Comparison of ENCODE assay signal across 21 mouse cellular contexts in the genomic region with DNA sequence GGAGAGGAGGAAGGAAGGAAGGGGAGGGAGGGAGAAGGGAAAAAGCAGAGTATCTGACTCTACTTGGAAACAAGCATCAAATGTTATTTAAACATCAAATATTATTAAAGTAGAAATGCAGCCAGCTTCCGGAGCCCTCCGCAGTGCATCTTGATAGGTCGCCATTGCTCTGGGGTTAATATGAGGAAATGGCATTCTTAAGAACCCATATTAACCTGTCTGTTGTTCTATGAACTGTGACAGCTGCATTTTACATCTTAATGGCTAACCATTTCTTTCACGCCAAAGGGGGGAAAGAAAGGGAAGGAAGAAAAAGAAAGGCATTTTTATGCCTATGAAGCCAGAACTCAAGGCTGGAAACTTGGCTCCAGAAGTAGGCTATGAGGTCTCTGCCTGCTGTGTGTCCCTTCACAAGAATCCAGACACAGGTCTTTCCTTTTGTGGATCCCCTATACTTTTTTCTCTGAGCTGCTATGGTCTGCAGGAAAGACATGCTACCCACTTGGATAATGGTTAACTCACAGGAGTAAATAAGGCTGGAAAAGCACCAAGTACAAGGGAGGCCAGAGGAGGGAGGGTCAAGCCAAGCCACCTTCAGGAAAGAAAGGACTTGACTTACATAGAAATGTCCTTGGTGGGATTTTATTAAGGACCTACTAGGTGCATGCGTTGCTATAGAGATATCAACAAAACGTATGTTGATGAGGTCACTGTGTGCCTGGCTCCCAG.
DNase-seq lines count a peak whose midpoint lies in the region; ATAC-seq and TF ChIP-seq lines count a peak whose summit lies in the region.
"Had no signal": no experiment of that assay in that cellular context is flagged by ENCODE, and none has a peak within 500 bp of the region (broad histone marks: within the 10 kb centered on the region; RNA-seq: fewer than 3 reads in every experiment).

No protein-coding gene starts in this region.

- in situ Hi-C loops in Patski (cut with MboI; ENCODE audit: low pct_unique_long_range_greater_than_20kb), result loop anchor here (10.0 kb wide), 1 partner anchor 275 kb away; no protein-coding TSS in a partner anchor

- no peak for TF ChIP-seq POLR2A in kidney, adult 2 months (IDR thresholded peaks at IDR 0.05; ENCODE audit: low read depth, low read length)

- H3K27me3 ChIP-seq in Patski, result no peaks in the 10 kb centered on the region
- H3K27me3 ChIP-seq in kidney, adult 2 months (replicated peaks; ENCODE audit: control insufficient read depth, insufficient read depth, low read length), result no peaks in the 10 kb centered on the region
- H3K27me3 ChIP-seq in kidney, embryonic 15.5 days, result no peaks in the 10 kb centered on the region
- no peaks in the 10 kb centered on the region for H3K27me3 ChIP-seq in forebrain, embryonic 12.5 days
- H3K27me3 ChIP-seq: embryonic facial prominence, embryonic 13.5 days; forebrain, embryonic 13.5 days; heart, embryonic 15.5 days; hindbrain, embryonic 13.5 days had no signal

- H3K9me3 ChIP-seq in kidney, embryonic 15.5 days (replicated peaks), result no peaks in the 10 kb centered on the region
- H3K9me3 ChIP-seq in forebrain, embryonic 12.5 days, result no peaks in the 10 kb centered on the region
- H3K9me3 ChIP-seq: embryonic facial prominence, embryonic 13.5 days; forebrain, embryonic 13.5 days; heart, embryonic 15.5 days; hindbrain, embryonic 13.5 days had no signal

- intact Hi-C loops in gastrocnemius, adult 2 months (cut with DNase I), result no loop called here

- H3K9ac ChIP-seq in kidney, embryonic 15.5 days, result no peak overlapping the region
- no peak overlapping the region for H3K9ac ChIP-seq in forebrain, embryonic 12.5 days
- H3K9ac ChIP-seq: embryonic facial prominence, embryonic 13.5 days; forebrain, embryonic 13.5 days; heart, embryonic 15.5 days; hindbrain, embryonic 13.5 days had no signal

- H3K36me3 ChIP-seq in kidney, adult 2 months (ENCODE audit: control insufficient read depth, insufficient read depth, low read length), result no peaks in the 10 kb centered on the region
- no peaks in the 10 kb centered on the region for H3K36me3 ChIP-seq in kidney, embryonic 15.5 days
- H3K36me3 ChIP-seq in forebrain, embryonic 12.5 days (replicated peaks), result no peaks in the 10 kb centered on the region
- H3K36me3 ChIP-seq: embryonic facial prominence, embryonic 13.5 days; heart, embryonic 15.5 days; hindbrain, embryonic 13.5 days had no signal

- ATAC-seq in Patski, result peak; percentile 51
- ATAC-seq in kidney, embryonic 15.5 days (replicated peaks; ENCODE audit: low FRiP score), result peak; percentile 78
- no peak for ATAC-seq in forebrain, embryonic 12.5 days (ENCODE audit: low FRiP score)
- ATAC-seq: activated CD4-positive, CD25-positive, alpha-beta regulatory T cell, adult 4 months; forebrain, embryonic 13.5 days had no signal

- H3K27ac ChIP-seq in kidney, adult 2 months (ENCODE audit: insufficient read depth, low read depth, low read length), result peak overlapping the region; percentile 82
- H3K27ac ChIP-seq in kidney, embryonic 15.5 days, result peak overlapping the region; percentile 85
- no peak overlapping the region for H3K27ac ChIP-seq in forebrain, embryonic 12.5 days
- no peak overlapping the region for H3K27ac ChIP-seq in gastrocnemius, adult 2 months
- H3K27ac ChIP-seq: embryonic facial prominence, embryonic 13.5 days; forebrain, embryonic 13.5 days; heart, embryonic 15.5 days; hindbrain, embryonic 13.5 days had no signal

- H3K4me3 ChIP-seq in kidney, adult 2 months (ENCODE audit: insufficient read depth, low read depth, low read length), result no peak overlapping the region
- no peak overlapping the region for H3K4me3 ChIP-seq in kidney, embryonic 15.5 days (replicated peaks)
- H3K4me3 ChIP-seq in forebrain, embryonic 12.5 days (replicated peaks), result no peak overlapping the region
- H3K4me3 ChIP-seq in gastrocnemius, adult 2 months, result no peak overlapping the region
- H3K4me3 ChIP-seq: embryonic facial prominence, embryonic 13.5 days; forebrain, embryonic 13.5 days; heart, embryonic 15.5 days; hindbrain, embryonic 13.5 days had no signal

- WGBS in kidney, adult 2 months, result 29% methylated on average over 6 of the region's 6 CpGs
- 60% methylated on average over 6 of the region's 6 CpGs for WGBS in kidney, embryonic 15.5 days
- 89% methylated on average over 6 of the region's 6 CpGs for WGBS in forebrain, embryonic 12.5 days

- no peak for DNase-seq in Patski (ENCODE audit: low read depth, low spot score)
- peak; percentile 80 for DNase-seq in kidney, adult 2 months
- peak; percentile 62 for DNase-seq in kidney, postnatal 14 days
- no peak for DNase-seq in natural killer cell, adult 2 months (ENCODE audit: low spot score in 2 of 2)
- no peak for DNase-seq in gastrocnemius, adult 2 months
- DNase-seq in right cerebral cortex, postnatal 4 days, result no peak
- DNase-seq: adrenal gland, postnatal 14 days; cerebellum, adult 11-12 months; cerebellum, adult 9-10 months; cerebellum, postnatal 36 days; gastrocnemius, postnatal 10 days; heart, adult 18-20 months; heart, postnatal 14 days had no signal

- POLR2A ChIA-PET in Patski (lab: Charles Lee), result interaction anchor here (1.1 kb wide), 1 partner anchor 41 kb away, joined by 3 read pairs; no protein-coding TSS in a partner anchor

- H3K4me2 ChIP-seq in kidney, embryonic 15.5 days, result no peak overlapping the region
- no peak overlapping the region for H3K4me2 ChIP-seq in forebrain, embryonic 12.5 days
- H3K4me2 ChIP-seq: embryonic facial prominence, embryonic 13.5 days; forebrain, embryonic 13.5 days; heart, embryonic 11.5 days; heart, embryonic 15.5 days; hindbrain, embryonic 13.5 days had no signal

- CTCF ChIA-PET in Patski (lab: Charles Lee), result interaction anchor here (2.1 kb wide), 1 partner anchor 11 kb away, joined by 5 read pairs; no protein-coding TSS in a partner anchor

- H3K4me1 ChIP-seq in kidney, adult 2 months (ENCODE audit: control insufficient read depth, insufficient read depth, low read length), result peaks cover 4% of the 10 kb centered on the region; the same call in 1 of the 2 replicates
- H3K4me1 ChIP-seq in kidney, embryonic 15.5 days, result peaks cover 42% of the 10 kb centered on the region
- H3K4me1 ChIP-seq in forebrain, embryonic 12.5 days, result no peaks in the 10 kb centered on the region
- H3K4me1 ChIP-seq: embryonic facial prominence, embryonic 13.5 days; forebrain, embryonic 13.5 days; hindbrain, embryonic 13.5 days had no signal

- TF ChIP-seq CTCF in Patski (IDR thresholded peaks at IDR 0.05), result no peak
- TF ChIP-seq CTCF in kidney, adult 2 months (conservative IDR thresholded peaks at IDR 0.05; ENCODE audit: insufficient read depth, insufficient read length, low read depth, low read length), result no peak
- no peak for TF ChIP-seq CTCF in gastrocnemius, adult 2 months (IDR thresholded peaks at IDR 0.05)

Comparison
In these comparisons a context has a peak if more than half of its experiments do, and no peak if none do; other contexts are left out.
1. DNase-seq: peak in kidney, adult 2 months (single experiment) and kidney, postnatal 14 days (single experiment); none in Patski (single experiment), natural killer cell, adult 2 months (0 of 2), gastrocnemius, adult 2 months (single experiment) and right cerebral cortex, postnatal 4 days (single experiment).
2. H3K27ac ChIP-seq: peak in kidney, adult 2 months (single experiment) and kidney, embryonic 15.5 days (single experiment); none in forebrain, embryonic 12.5 days (single experiment) and gastrocnemius, adult 2 months (single experiment).